Mouse (Mus musculus): ENCODE data around the gene Mptx2. TPM values are rescaled to one million over a fixed set of nuclear protein-coding genes. Genes with fewer than 3 reads are reported as not detected.
"Not testable (repeated sequence)": the region's sequence is repeated elsewhere in the genome, so short reads cannot be mapped to it uniquely, and the experiment has no call there.

The Mptx2 gene
- not detected in 2 replicates for polyA plus RNA-seq (2016; fragmentation: Nextera tagmentation; extraction: Ambion mirVana)

DNA sequence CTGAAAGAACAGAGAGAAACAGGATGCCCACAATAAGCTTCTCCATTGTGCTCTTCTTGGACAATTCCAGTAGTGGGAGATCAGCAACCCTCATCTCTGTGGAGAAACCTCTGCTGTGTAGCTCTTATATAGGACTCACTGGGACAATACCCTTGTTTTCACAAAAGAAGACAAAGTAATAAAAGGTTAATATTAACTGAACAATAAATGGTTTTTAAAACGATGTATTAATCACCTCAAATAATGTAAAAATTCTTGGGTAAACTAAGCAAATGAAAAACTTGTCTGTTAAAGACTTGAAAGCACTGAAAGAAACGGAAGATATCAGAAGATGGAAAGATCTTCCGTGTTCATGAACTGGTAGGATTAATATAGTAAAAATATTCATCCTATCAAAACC, at the start of gene Mptx2:
Mptx2 (minus strand) TSS at position 101 of the 400 bp plus-strand sequence.
- Histone ChIP-seq H3K27me3 (no peaks in the 10 kb centered on the region), H3K9me3 (no peaks in the 10 kb centered on the region), H3K27ac (no peak within 1 kb of the TSS), H3K4me3 (replicated peaks) (no peak within 1 kb of the TSS), H3K9ac (replicated peaks) (no peak within 1 kb of the TSS), H3K36me3 (no peaks in the 10 kb centered on the region), H3K4me1 (replicated peaks) (no peaks in the 10 kb centered on the region), H3K4me2 (no peak within 1 kb of the TSS)
- WGBS = 83% methylated on average over 3 of the region's 3 CpGs
- ATAC-seq (ENCODE audit: insufficient number of reproducible peaks, insufficient read depth, low FRiP score, low TSS enrichment, low read depth) = no peak

DNA sequence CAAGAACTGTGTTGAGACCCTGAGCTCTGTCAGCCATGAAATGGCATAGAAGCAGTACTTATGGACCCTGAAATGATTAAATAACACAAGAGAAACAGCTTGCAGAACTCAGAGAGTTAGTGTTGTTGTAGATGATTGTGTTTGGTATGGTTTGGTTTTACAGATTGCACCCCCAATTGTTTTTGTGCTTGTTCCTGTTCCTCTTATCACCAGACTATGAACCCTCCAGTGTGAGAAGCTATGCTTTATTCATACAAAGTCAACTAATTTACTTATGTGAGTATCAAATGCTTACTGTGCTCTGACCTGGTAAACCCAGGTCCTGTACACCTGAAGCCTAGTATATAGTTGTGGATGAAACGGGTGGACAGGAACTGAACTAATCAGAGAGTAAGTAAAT, 49.0 kb upstream of the Mptx2 start:
- H3K9ac ChIP-seq (replicated peaks) = no peak overlapping the region
- ATAC-seq (ENCODE audit: insufficient number of reproducible peaks, insufficient read depth, low FRiP score, low TSS enrichment, low read depth) = no peak
- no peak overlapping the region for H3K4me2 ChIP-seq
- no peaks in the 10 kb centered on the region for H3K4me1 ChIP-seq (replicated peaks)
- no peak overlapping the region for H3K4me3 ChIP-seq (replicated peaks)
- no peak overlapping the region for H3K27ac ChIP-seq
- WGBS = 57% methylated on average over 1 of the region's 1 CpGs
- H3K36me3 ChIP-seq = no peaks in the 10 kb centered on the region
- no peaks in the 10 kb centered on the region for H3K27me3 ChIP-seq
- H3K9me3 ChIP-seq = no peaks in the 10 kb centered on the region

DNA sequence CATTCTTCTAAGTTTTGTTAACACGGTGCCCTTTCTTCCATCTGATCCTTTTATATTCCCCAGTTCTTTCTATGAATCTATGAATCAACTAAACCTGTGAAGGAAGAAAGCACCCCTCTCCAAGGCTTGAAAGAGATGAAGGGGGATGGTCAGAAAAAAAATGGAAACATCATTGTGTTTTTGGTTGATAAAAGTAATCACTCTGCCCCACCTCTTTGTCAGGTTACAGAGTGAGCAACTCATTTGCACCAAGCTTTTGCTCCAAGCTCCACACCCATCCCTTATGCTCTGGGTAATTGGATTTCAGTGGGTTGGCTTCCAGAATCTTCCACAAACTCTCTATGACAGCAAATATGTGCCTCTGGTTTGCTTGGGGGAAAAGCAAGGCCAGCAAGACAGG, 47.8 kb upstream of the Mptx2 start:
- Histone ChIP-seq H3K4me3 (replicated peaks) (no peak overlapping the region), H3K4me1 (replicated peaks) (no peaks in the 10 kb centered on the region), H3K36me3 (no peaks in the 10 kb centered on the region), H3K4me2 (no peak overlapping the region), H3K27ac (no peak overlapping the region), H3K9me3 (no peaks in the 10 kb centered on the region), H3K9ac (replicated peaks) (no peak overlapping the region), H3K27me3 (no peaks in the 10 kb centered on the region)
- ATAC-seq (ENCODE audit: insufficient number of reproducible peaks, insufficient read depth, low FRiP score, low TSS enrichment, low read depth) = no peak
- WGBS = 82% methylated on average over 1 of the region's 1 CpGs

DNA sequence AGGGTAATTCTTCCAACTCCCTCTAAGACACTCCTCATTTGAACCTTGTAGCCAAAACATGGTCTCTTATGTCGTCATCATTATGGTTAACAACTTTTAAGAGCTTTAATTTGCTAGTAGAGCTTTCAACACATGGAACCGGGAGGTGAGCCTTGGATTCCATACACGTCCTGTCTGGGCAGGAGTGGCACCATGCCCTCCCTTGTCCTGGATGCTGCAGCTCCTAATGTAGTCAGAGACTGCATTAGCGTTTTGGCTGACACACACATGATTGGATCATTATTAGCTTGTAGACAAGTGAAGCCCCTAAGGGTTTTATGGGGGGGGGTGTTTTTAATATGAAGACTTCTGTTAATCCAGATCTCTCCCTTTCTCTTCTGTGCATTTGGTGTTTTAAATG, 47.4 kb upstream of the Mptx2 start:
- H3K27ac ChIP-seq = no peak overlapping the region
- no peak overlapping the region for H3K4me2 ChIP-seq
- no peaks in the 10 kb centered on the region for H3K36me3 ChIP-seq
- no peak overlapping the region for H3K4me3 ChIP-seq (replicated peaks)
- no peak for ATAC-seq (ENCODE audit: insufficient number of reproducible peaks, insufficient read depth, low FRiP score, low TSS enrichment, low read depth)
- WGBS = 58% methylated on average over 4 of the region's 4 CpGs
- no peaks in the 10 kb centered on the region for H3K27me3 ChIP-seq
- no peak overlapping the region for H3K9ac ChIP-seq (replicated peaks)
- H3K9me3 ChIP-seq = no peaks in the 10 kb centered on the region
- no peaks in the 10 kb centered on the region for H3K4me1 ChIP-seq (replicated peaks)

DNA sequence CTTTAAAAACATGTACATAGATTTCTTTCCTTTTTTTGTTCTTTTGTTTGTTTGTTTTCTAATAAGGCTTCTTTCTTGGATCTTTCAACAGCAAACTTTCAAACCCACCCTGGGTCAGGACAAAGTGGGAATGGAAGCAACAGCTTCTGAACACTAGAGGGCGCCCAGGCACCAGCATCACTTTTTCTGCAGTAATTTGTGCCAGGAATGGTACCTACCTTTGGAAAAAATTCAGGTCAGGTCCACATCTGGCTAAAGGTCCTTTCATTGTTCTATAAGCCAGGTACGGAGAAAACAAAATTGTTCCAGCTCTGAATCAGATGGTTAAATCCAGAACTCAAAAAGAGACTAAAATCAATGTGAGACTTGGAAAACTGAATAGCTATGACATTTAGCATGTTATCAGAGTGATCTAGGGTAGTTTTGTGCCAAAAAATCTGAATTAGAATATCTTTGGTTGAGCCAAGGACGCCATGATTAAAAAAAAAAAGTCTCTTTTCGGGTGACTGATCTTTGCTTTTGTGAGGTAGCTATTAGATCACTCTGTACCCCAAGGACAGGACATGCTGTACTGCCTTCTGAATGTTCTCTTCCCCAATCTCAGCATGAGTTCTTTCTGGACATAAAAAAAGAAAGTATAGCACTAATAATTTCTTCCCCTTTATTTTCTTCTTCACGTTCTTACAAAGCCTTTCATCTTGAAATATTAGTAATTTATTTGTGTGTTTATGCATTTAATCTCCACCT, 46.4 kb upstream of the Mptx2 start:
- Histone ChIP-seq H3K27me3 (no peaks in the 10 kb centered on the region), H3K9me3 (no peaks in the 10 kb centered on the region), H3K27ac (no peak overlapping the region), H3K4me1 (replicated peaks) (no peaks in the 10 kb centered on the region), H3K4me3 (replicated peaks) (no peak overlapping the region), H3K36me3 (no peaks in the 10 kb centered on the region), H3K9ac (replicated peaks) (no peak overlapping the region), H3K4me2 (no peak overlapping the region)
- no peak for ATAC-seq (ENCODE audit: insufficient number of reproducible peaks, insufficient read depth, low FRiP score, low TSS enrichment, low read depth)
- WGBS = 36% methylated on average over 5 of the region's 5 CpGs

DNA sequence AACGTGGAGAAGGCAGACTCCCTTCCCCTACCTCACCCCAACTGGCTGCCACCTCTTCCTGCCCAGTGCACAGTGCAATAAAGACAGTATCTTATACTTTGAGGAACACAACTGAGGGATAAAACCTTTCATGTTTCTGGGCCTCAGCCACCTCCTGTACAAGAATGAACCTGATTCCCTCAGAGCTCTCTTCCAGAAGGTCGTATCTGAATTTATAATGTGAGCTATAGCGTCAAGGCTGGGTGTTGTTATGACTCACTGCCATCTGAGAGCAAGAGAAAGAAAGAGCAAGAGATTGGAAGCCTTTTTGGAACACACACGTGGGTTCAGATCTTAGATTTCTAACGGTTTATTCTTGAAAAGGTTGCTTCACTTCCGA, 44.7 kb upstream of the Mptx2 start:
- WGBS = 63% methylated on average over 6 of the region's 6 CpGs
- H3K4me3 ChIP-seq (replicated peaks) = no peak overlapping the region
- no peak for ATAC-seq (ENCODE audit: insufficient number of reproducible peaks, insufficient read depth, low FRiP score, low TSS enrichment, low read depth)

DNA sequence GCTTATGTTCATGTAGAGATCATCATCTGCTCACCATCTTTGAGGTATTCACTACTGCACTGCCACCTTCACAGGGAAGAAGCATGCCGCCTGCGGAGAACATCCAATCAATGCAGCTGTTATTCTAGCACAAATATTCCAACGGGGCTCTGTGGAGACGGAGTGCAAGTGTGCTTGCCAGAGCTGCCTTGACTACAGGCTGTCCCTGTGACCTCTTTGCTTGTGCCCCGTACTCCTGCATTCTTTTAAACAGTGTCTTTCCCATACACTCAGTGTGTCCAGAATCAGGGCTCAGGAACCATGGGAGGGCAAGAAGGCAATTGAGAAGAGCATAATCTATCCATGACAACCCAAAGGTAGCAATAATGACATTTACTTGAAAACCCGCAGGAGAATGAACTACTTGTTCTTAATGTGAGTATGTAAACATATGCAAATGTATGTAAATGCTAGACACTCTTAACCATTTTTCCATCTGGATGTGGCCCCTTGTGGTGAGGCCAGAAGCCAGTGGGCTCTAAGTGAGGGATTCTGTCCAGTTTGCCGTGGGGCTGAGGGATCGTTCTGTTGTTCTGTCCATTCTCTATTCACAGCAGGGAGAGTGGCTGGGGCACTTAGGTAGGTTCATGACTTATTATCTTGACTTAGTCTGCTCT, 44.1 kb upstream of the Mptx2 start:
- H3K4me1 ChIP-seq (replicated peaks) = no peaks in the 10 kb centered on the region
- no peak overlapping the region for H3K4me3 ChIP-seq (replicated peaks)
- 79% methylated on average over 8 of the region's 8 CpGs for WGBS
- H3K36me3 ChIP-seq = no peaks in the 10 kb centered on the region
- H3K9ac ChIP-seq (replicated peaks) = no peak overlapping the region
- no peak overlapping the region for H3K27ac ChIP-seq
- no peaks in the 10 kb centered on the region for H3K9me3 ChIP-seq
- ATAC-seq (ENCODE audit: insufficient number of reproducible peaks, insufficient read depth, low FRiP score, low TSS enrichment, low read depth) = no peak
- H3K4me2 ChIP-seq = no peak overlapping the region
- H3K27me3 ChIP-seq = no peaks in the 10 kb centered on the region

More for the DNA sequence above, 44.7 kb upstream of the Mptx2 start:
- Histone ChIP-seq H3K9me3 (no peaks in the 10 kb centered on the region), H3K9ac (replicated peaks) (no peak overlapping the region), H3K27me3 (no peaks in the 10 kb centered on the region), H3K4me1 (replicated peaks) (no peaks in the 10 kb centered on the region), H3K4me2 (no peak overlapping the region), H3K27ac (no peak overlapping the region), H3K36me3 (no peaks in the 10 kb centered on the region)

DNA sequence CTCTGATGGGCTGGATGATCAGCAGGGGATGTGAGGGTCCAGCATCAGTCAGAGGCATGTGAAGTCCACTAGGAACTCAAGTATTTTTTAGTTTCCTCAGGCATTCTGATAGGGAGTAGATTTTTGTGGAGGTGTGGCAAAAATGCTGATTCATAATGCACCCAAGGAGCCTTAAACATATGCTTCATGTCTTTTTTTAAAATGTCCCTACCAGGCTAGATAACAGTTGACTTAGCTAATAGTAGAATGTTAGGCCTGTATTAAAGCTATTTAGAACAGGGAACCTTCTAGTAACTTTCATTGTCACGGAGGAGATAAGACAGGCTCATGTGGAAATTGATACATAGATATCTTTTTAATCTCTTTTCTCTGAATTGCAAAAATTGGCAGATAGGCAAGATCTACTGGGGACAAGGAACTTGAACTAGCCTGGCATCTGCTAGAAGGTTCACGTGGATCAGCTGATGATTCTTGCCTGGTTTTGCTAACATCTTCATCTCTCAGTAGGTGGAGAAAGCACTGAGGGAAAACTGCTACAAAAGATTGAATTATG, 40.4 kb upstream of the Mptx2 start:
- 86% methylated on average over 2 of the region's 2 CpGs for WGBS
- Histone ChIP-seq H3K27me3 (no peaks in the 10 kb centered on the region), H3K4me2 (no peak overlapping the region), H3K36me3 (no peaks in the 10 kb centered on the region), H3K4me3 (replicated peaks) (no peak overlapping the region), H3K4me1 (replicated peaks) (no peaks in the 10 kb centered on the region), H3K27ac (no peak overlapping the region), H3K9me3 (no peaks in the 10 kb centered on the region), H3K9ac (replicated peaks) (no peak overlapping the region)
- no peak for ATAC-seq (ENCODE audit: insufficient number of reproducible peaks, insufficient read depth, low FRiP score, low TSS enrichment, low read depth)

DNA sequence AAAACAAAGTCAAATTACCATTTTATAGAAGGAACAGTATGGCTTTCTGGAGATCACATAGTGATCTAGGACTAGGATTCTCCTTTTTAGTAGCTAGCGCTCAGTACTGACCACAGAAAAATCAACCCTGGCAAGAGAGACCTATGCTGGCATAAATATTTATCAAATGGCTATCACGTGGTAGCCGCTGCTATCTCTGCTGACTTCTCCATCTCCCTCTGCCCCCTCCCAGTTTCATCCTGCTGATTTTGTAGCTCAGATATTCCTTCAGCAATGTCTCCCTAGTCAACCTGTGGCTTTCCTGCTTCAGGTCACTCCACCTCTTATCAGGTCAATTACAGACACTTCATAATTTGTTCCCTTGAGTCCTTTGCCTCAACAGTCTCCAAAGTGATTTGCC, 38.1 kb upstream of the Mptx2 start:
- no peak overlapping the region for H3K4me2 ChIP-seq
- WGBS = 85% methylated on average over 3 of the region's 3 CpGs
- no peak overlapping the region for H3K9ac ChIP-seq (replicated peaks)
- no peak overlapping the region for H3K4me3 ChIP-seq (replicated peaks)
- no peaks in the 10 kb centered on the region for H3K4me1 ChIP-seq (replicated peaks)
- ATAC-seq (ENCODE audit: insufficient number of reproducible peaks, insufficient read depth, low FRiP score, low TSS enrichment, low read depth) = no peak
- H3K27me3 ChIP-seq = no peaks in the 10 kb centered on the region
- no peaks in the 10 kb centered on the region for H3K9me3 ChIP-seq
- no peak overlapping the region for H3K27ac ChIP-seq
- H3K36me3 ChIP-seq = no peaks in the 10 kb centered on the region

DNA sequence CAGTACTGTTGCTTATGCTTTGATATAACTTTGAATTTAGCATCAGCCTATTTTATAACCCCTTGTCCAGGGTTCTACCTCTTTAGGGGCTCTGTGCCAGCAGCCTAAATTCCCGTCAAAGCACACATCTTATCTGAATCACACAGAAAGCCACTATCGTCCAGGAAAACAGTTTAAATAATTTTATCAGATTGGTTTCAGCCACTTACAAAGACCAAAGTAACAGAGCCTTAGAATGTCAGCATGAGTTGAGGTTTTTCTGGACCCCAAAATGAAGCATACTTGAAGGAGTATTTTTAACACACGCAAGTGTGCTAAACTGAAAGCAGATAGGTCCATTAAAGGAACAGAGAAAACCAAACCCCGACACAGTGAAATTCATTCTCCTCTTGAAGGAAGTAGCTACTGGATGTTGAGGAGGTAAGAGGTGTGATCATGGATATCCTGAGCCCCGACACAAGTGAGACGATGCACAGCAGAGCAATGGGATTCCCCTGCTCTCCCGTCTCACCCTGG, 36.0 kb upstream of the Mptx2 start:
- not testable (repeated sequence) for H3K4me2 ChIP-seq; ATAC-seq (ENCODE audit: insufficient number of reproducible peaks, insufficient read depth, low FRiP score, low TSS enrichment, low read depth); H3K4me3 ChIP-seq (replicated peaks); H3K27me3 ChIP-seq; H3K27ac ChIP-seq; H3K9ac ChIP-seq (replicated peaks); H3K4me1 ChIP-seq (replicated peaks); H3K36me3 ChIP-seq; H3K9me3 ChIP-seq
- WGBS = 83% methylated on average over 7 of the region's 7 CpGs

DNA sequence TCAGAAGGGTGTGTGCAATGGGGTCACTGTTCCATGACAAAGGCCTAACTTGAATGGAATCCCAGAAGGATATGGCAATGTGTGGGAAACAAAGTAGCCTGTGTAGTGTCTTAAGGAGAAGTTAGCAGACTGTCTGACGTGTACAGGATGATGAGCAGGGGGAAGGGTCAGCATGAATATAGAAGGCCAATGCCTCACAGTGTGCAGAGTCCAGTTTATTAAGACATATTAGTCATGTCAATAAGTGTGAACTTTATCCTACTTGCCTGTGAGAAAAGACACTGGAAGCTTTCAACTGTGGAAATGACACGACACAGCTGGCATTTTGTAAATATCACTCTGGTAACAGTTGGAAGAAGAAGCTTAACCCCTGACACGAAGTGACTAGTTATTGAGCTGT, 25.2 kb upstream of the Mptx2 start:
- not testable (repeated sequence) for H3K4me2 ChIP-seq

More for the DNA sequence above, 25.2 kb upstream of the Mptx2 start:
- H3K36me3 ChIP-seq; ATAC-seq (ENCODE audit: insufficient number of reproducible peaks, insufficient read depth, low FRiP score, low TSS enrichment, low read depth); H3K9ac ChIP-seq (replicated peaks); H3K9me3 ChIP-seq; H3K4me1 ChIP-seq (replicated peaks); H3K4me3 ChIP-seq (replicated peaks); H3K27ac ChIP-seq; H3K27me3 ChIP-seq: not testable (repeated sequence)
- WGBS = 54% methylated on average over 3 of the region's 3 CpGs

Measured in limb, embryonic 12.5 days (tissue).